Mouse (Mus musculus) ovary, adult 18-20 months (tissue): ENCODE measurements around the gene Hes7.

Source experiments
- DNase-seq: peaks from one replicate; pipeline ENCODE4 v3.0.0; 2022; ENCODE audit warnings: low spot score, mixed read lengths

Gene Hes7

GRCm38 (mm10) chr11:69101604-69102402 lies 18.4 kb upstream of the Hes7 start:
- no peak for DNase-seq

GRCm38 (mm10) chr11:69102403-69102725 lies 17.8 kb upstream of the Hes7 start:
- no peak for DNase-seq

- DNase-seq = no peak
Measured at GRCm38 (mm10) chr11:69103121-69103520, 17.1 kb upstream of the Hes7 start.

- no peak for DNase-seq
Measured at GRCm38 (mm10) chr11:69103531-69104435, 16.4 kb upstream of the Hes7 start.

GRCm38 (mm10) chr11:69104487-69104886 lies 15.7 kb upstream of the Hes7 start:
- no peak for DNase-seq

- DNase-seq = no peak
Measured at GRCm38 (mm10) chr11:69105227-69105626, 15.0 kb upstream of the Hes7 start.

GRCm38 (mm10) chr11:69105796-69106195 lies 14.4 kb upstream of the Hes7 start:
- DNase-seq = no peak

GRCm38 (mm10) chr11:69106299-69106698 lies 13.9 kb upstream of the Hes7 start:
- no peak for DNase-seq

- DNase-seq = no peak
Measured at GRCm38 (mm10) chr11:69106842-69107241, 13.4 kb upstream of the Hes7 start.

- DNase-seq = no peak
Measured at GRCm38 (mm10) chr11:69107676-69108075, 12.5 kb upstream of the Hes7 start.

GRCm38 (mm10) chr11:69108223-69108622 lies 12.0 kb upstream of the Hes7 start:
- no peak for DNase-seq

- no peak for DNase-seq
Measured at GRCm38 (mm10) chr11:69109032-69109900, 10.9 kb upstream of the Hes7 start.

- DNase-seq = peak; percentile 79
Measured at GRCm38 (mm10) chr11:69110319-69111046, 9.7 kb upstream of the Hes7 start.

- DNase-seq = no peak
Measured at GRCm38 (mm10) chr11:69111051-69111810, 9.0 kb upstream of the Hes7 start.

GRCm38 (mm10) chr11:69111865-69112264 lies 8.3 kb upstream of the Hes7 start:
- DNase-seq = no peak

- DNase-seq = no peak
Measured at GRCm38 (mm10) chr11:69114018-69114417, 6.2 kb upstream of the Hes7 start.

- DNase-seq = no peak
Measured at GRCm38 (mm10) chr11:69114621-69115020, 5.6 kb upstream of the Hes7 start.

- no peak for DNase-seq
Measured at GRCm38 (mm10) chr11:69116843-69117242, 3.4 kb upstream of the Hes7 start.

GRCm38 (mm10) chr11:69117737-69118695 lies 2.2 kb upstream of the Hes7 start:
- no peak for DNase-seq

- peak; percentile 50 for DNase-seq
Measured at GRCm38 (mm10) chr11:69118765-69119164, 1.4 kb upstream of the Hes7 start.
